Mouse (Mus musculus) megakaryocyte, embryonic 14.5 days (primary cell): Measurements from ENCODE around the gene Anapc15-ps.

Source experiments
- FLI1 ChIP-seq: IDR thresholded peaks from 2 replicates; pipeline ENCODE4 v1.6.1; 2012; ENCODE audit warnings: low read length, inconsistent platforms, mixed read lengths
- GATA1 ChIP-seq: IDR thresholded peaks from 3 replicates; pipeline ENCODE4 v1.6.1; 2012; ENCODE audit warnings: mixed read lengths, low read length, inconsistent platforms, borderline replicate concordance

GRCm38 (mm10) chr10:95658836-95659343 is 14.4 kb downstream of the Anapc15-ps start:
- no peak for TF ChIP-seq GATA1
- no peak for TF ChIP-seq FLI1
